In genomic region chr8:94118776-94119430, GRCm38 (mm10) we compare ENCODE assay signal across 10 mouse cellular contexts. TPM values are rescaled to one million over a fixed set of nuclear protein-coding genes. Genes with fewer than 3 reads are reported as not detected.
A peak's percentile ranks its signal among the peaks of the same experiment; 100 is the strongest.
DNase-seq lines count a peak whose midpoint lies in the region; ATAC-seq and TF ChIP-seq lines count a peak whose summit lies in the region.
"Had no signal": no experiment of that assay in that cellular context is flagged by ENCODE, and none has a peak within 500 bp of the region (broad histone marks: within the 10 kb centered on the region; RNA-seq: fewer than 3 reads in every experiment).

No protein-coding gene starts in this region.

- peak overlapping the region; percentile 30; the same call in 1 of the 2 replicates for H3K27ac ChIP-seq in ES-Bruce4 (ENCODE audit: insufficient read depth, low read length)
- peak overlapping the region; percentile 82 for H3K27ac ChIP-seq in hindbrain, embryonic 12.5 days
- peak overlapping the region; percentile 76 for H3K27ac ChIP-seq in left cerebral cortex, adult 2 months
- peak overlapping the region; percentile 83 for H3K27ac ChIP-seq in midbrain, embryonic 14.5 days (replicated peaks; ENCODE audit: low read depth, low read length)
- H3K27ac ChIP-seq in heart, adult 2 months, result no peak overlapping the region

- H3K9me3 ChIP-seq in ES-Bruce4 (replicated peaks; ENCODE audit: control insufficient read depth, insufficient read depth, low read length, poor library complexity, severe bottlenecking), result no peaks in the 10 kb centered on the region
- no peaks in the 10 kb centered on the region for H3K9me3 ChIP-seq in hindbrain, embryonic 12.5 days (replicated peaks)
- no peaks in the 10 kb centered on the region for H3K9me3 ChIP-seq in midbrain, embryonic 14.5 days (ENCODE audit: control insufficient read depth, low read length)

- H3K4me3 ChIP-seq in ES-Bruce4 (ENCODE audit: low read depth, low read length), result no peak overlapping the region
- H3K4me3 ChIP-seq in hindbrain, embryonic 12.5 days, result no peak overlapping the region
- no peak overlapping the region for H3K4me3 ChIP-seq in left cerebral cortex, adult 2 months
- H3K4me3 ChIP-seq in midbrain, embryonic 14.5 days (replicated peaks; ENCODE audit: low read depth, low read length), result no peak overlapping the region
- no peak overlapping the region for H3K4me3 ChIP-seq in heart, adult 2 months

- intact Hi-C loops in left cerebral cortex, adult 2 months (cut with DNase I), result loop anchor here (2.0 kb wide), 1 partner anchor 34 kb away; the partner anchor contains the start of gene Mt3
- intact Hi-C loops in heart, adult 2 months (cut with DNase I), result no loop called here

- TF ChIP-seq CTCF in ES-Bruce4 (IDR thresholded peaks at IDR 0.05; ENCODE audit: low read depth, low read length), result no peak
- TF ChIP-seq CTCF in left cerebral cortex, adult 2 months (IDR thresholded peaks at IDR 0.05), result no peak
- no peak for TF ChIP-seq CTCF in heart, adult 2 months (IDR thresholded peaks at IDR 0.05)

- H3K36me3 ChIP-seq in ES-Bruce4 (ENCODE audit: control insufficient read depth, insufficient read depth, low read length, poor library complexity, severe bottlenecking), result no peaks in the 10 kb centered on the region
- no peaks in the 10 kb centered on the region for H3K36me3 ChIP-seq in hindbrain, embryonic 12.5 days
- H3K36me3 ChIP-seq in midbrain, embryonic 14.5 days (ENCODE audit: control insufficient read depth, insufficient read depth, low read length), result no peaks in the 10 kb centered on the region
- no peaks in the 10 kb centered on the region for H3K36me3 ChIP-seq in heart, adult 2 months (ENCODE audit: control insufficient read depth, insufficient read depth, low read length)

- H3K9ac ChIP-seq in ES-Bruce4 (ENCODE audit: low read depth, poor library complexity, severe bottlenecking), result no peak overlapping the region
- H3K9ac ChIP-seq in hindbrain, embryonic 12.5 days, result no peak overlapping the region
- H3K9ac ChIP-seq in midbrain, embryonic 14.5 days (replicated peaks; ENCODE audit: low read length), result peak overlapping the region; percentile 3; the same call in 1 of the 2 replicates
- H3K9ac ChIP-seq in heart, adult 2 months (ENCODE audit: low read depth, low read length), result no peak overlapping the region

- no peaks in the 10 kb centered on the region for H3K27me3 ChIP-seq in ES-Bruce4 (ENCODE audit: control insufficient read depth, insufficient read depth, low read length, poor library complexity, severe bottlenecking)
- H3K27me3 ChIP-seq in hindbrain, embryonic 12.5 days, result no peaks in the 10 kb centered on the region
- H3K27me3 ChIP-seq in midbrain, embryonic 14.5 days (ENCODE audit: control insufficient read depth, insufficient read depth, low read length), result no peaks in the 10 kb centered on the region
- H3K27me3 ChIP-seq in heart, adult 2 months (ENCODE audit: control insufficient read depth, insufficient read depth, low read length), result no peaks in the 10 kb centered on the region

- WGBS in hindbrain, embryonic 12.5 days, result 4% methylated on average over 6 of the region's 6 CpGs
- under 1% methylated on average over 6 of the region's 6 CpGs for WGBS in midbrain, embryonic 14.5 days
- 24% methylated on average over 6 of the region's 6 CpGs for WGBS in heart, adult 2 months

- 0 out of 2 replicates have a peak, but pooled peaks have one; percentile 2 for TF ChIP-seq EP300 in ES-Bruce4 (IDR thresholded peaks at IDR 0.05; ENCODE audit: insufficient read depth, low read depth, low read length)
- TF ChIP-seq EP300 in heart, adult 2 months (IDR thresholded peaks at IDR 0.05; ENCODE audit: insufficient read depth, low read depth, low read length), result no peak

- no peak for TF ChIP-seq POLR2A in ES-Bruce4 (IDR thresholded peaks at IDR 0.05; ENCODE audit: insufficient read depth, low read length)
- no peak for TF ChIP-seq POLR2A in heart, adult 2 months (IDR thresholded peaks at IDR 0.05; ENCODE audit: insufficient read depth, low read depth, low read length)

- peak overlapping the region; percentile 15; the same call in 1 of the 2 replicates for H3K4me2 ChIP-seq in hindbrain, embryonic 12.5 days (replicated peaks)
- H3K4me2 ChIP-seq in midbrain, embryonic 14.5 days (ENCODE audit: low read length), result peak overlapping the region; percentile 24

- peak; percentile 82 for DNase-seq in embryo, embryonic 11 days
- peak; percentile 47 to 58 for DNase-seq in left cerebral cortex, adult 2 months (ENCODE audit: extremely low spot score in 1 of 2, low spot score in 2 of 2)
- DNase-seq in midbrain, embryonic 14.5 days, result peak; percentile 86
- DNase-seq in thymus, postnatal 0 days (ENCODE audit: low spot score), result no peak
- DNase-seq in gastrocnemius, adult 8-10 months (ENCODE audit: low spot score in 2 of 2), result no peak
- DNase-seq in heart, adult 2 months, result no peak

- peak; percentile 89 for ATAC-seq in hindbrain, embryonic 12.5 days (ENCODE audit: low FRiP score)
- peak; percentile 86 for ATAC-seq in midbrain, embryonic 14.5 days (ENCODE audit: low FRiP score, low TSS enrichment)

- no peaks in the 10 kb centered on the region for H3K4me1 ChIP-seq in ES-Bruce4 (ENCODE audit: control insufficient read depth, insufficient read depth, low read length)
- peaks cover 34% of the 10 kb centered on the region for H3K4me1 ChIP-seq in hindbrain, embryonic 12.5 days
- H3K4me1 ChIP-seq in midbrain, embryonic 14.5 days (ENCODE audit: control insufficient read depth, insufficient read depth, low read length), result peaks cover 19% of the 10 kb centered on the region
- H3K4me1 ChIP-seq in heart, adult 2 months (ENCODE audit: control insufficient read depth, insufficient read depth, low read length), result no peaks in the 10 kb centered on the region

- H3K79me2 ChIP-seq in heart, adult 2 months (replicated peaks; ENCODE audit: control insufficient read depth, insufficient read depth, low read length), result no peaks in the 10 kb centered on the region

RNA-seq across cellular contexts. Expression of gene Mt4, which starts 18.1 kb away (rescaled TPM):
- 3.0 TPM in 1 of 2 replicates, not detected in the other for polyA plus RNA-seq in ES-Bruce4 (2011; ENCODE audit: insufficient read depth, insufficient read length, low read depth, missing spikeins)
- polyA plus RNA-seq in hindbrain, embryonic 12.5 days (2016; fragmentation: Nextera tagmentation; extraction: Ambion mirVana), result not detected in 2 replicates
- not detected for total RNA-seq in left cerebral cortex, adult 2 months (2021)
- polyA plus RNA-seq in midbrain, embryonic 14.5 days (2014; fragmentation: Nextera tagmentation; extraction: Ambion mirVana), result not detected in 2 replicates
- 4.9 and 5.6 TPM in 2 replicates for polyA plus RNA-seq in thymus, postnatal 0 days (2015; fragmentation: Nextera tagmentation; extraction: Ambion mirVana)
- total RNA-seq in gastrocnemius, adult 8-10 months (2022), result not detected
- total RNA-seq in heart, adult 2 months (2021), result not detected
- polyA plus RNA-seq in heart, adult 2 months (2012; rRNA removed), result not detected in 2 replicates
- polyA plus RNA-seq: heart, embryonic 16.5 days; small intestine, adult 2 months had no signal

RNA-seq across cellular contexts. Expression of gene Bbs2, which starts 20.2 kb away (rescaled TPM):
- polyA plus RNA-seq in ES-Bruce4 (2011; ENCODE audit: insufficient read depth, insufficient read length, low read depth, missing spikeins), result 12.8 and 19.3 TPM in 2 replicates
- polyA plus RNA-seq in hindbrain, embryonic 12.5 days (2016; fragmentation: Nextera tagmentation; extraction: Ambion mirVana), result 22.9 and 23.4 TPM in 2 replicates
- 10 to 100 TPM; 30.7 to 35.9 TPM for total RNA-seq in left cerebral cortex, adult 2 months (2021)
- 22.3 and 24.3 TPM in 2 replicates for polyA plus RNA-seq in midbrain, embryonic 14.5 days (2014; fragmentation: Nextera tagmentation; extraction: Ambion mirVana)
- polyA plus RNA-seq in thymus, postnatal 0 days (2015; fragmentation: Nextera tagmentation; extraction: Ambion mirVana), result 7.2 and 9.3 TPM in 2 replicates
- 1 to 10 TPM; 2.5 to 3.9 (median 3.6) TPM for total RNA-seq in gastrocnemius, adult 8-10 months (2022)
- total RNA-seq in heart, adult 2 months (2021), result 1 to 10 TPM; 6.1 to 8.5 TPM
- 14.1 and 22.9 TPM in 2 replicates for polyA plus RNA-seq in heart, adult 2 months (2012; rRNA removed)

RNA-seq across cellular contexts. Expression of gene Mt3, which starts 33.5 kb away (rescaled TPM):
- polyA plus RNA-seq in ES-Bruce4 (2011; ENCODE audit: insufficient read depth, insufficient read length, low read depth, missing spikeins), result 3.9 and 5.4 TPM in 2 replicates
- polyA plus RNA-seq in hindbrain, embryonic 12.5 days (2016; fragmentation: Nextera tagmentation; extraction: Ambion mirVana), result 18.5 and 33.1 TPM in 2 replicates
- total RNA-seq in left cerebral cortex, adult 2 months (2021), result 100 to 1,000 TPM; 848 to 875 TPM
- polyA plus RNA-seq in midbrain, embryonic 14.5 days (2014; fragmentation: Nextera tagmentation; extraction: Ambion mirVana), result 137 and 212 TPM in 2 replicates
- polyA plus RNA-seq in thymus, postnatal 0 days (2015; fragmentation: Nextera tagmentation; extraction: Ambion mirVana), result 3.6 and 4.6 TPM in 2 replicates
- 1 to 10 TPM in 3 of 4 experiments, not detected in 1; 2.0 to 2.4 (median 2.2) TPM for total RNA-seq in gastrocnemius, adult 8-10 months (2022)
- 1 to 10 TPM; 2.9 to 3.8 TPM for total RNA-seq in heart, adult 2 months (2021)
- polyA plus RNA-seq in heart, adult 2 months (2012; rRNA removed), result 3.5 and 6.1 TPM in 2 replicates

RNA-seq across cellular contexts. Expression of gene Mt2, which starts 53.6 kb away (rescaled TPM):
- 1,296 and 1,384 TPM in 2 replicates for polyA plus RNA-seq in ES-Bruce4 (2011; ENCODE audit: insufficient read depth, insufficient read length, low read depth, missing spikeins)
- 13.2 TPM in 2 replicates for polyA plus RNA-seq in hindbrain, embryonic 12.5 days (2016; fragmentation: Nextera tagmentation; extraction: Ambion mirVana)
- 100 to 1,000 TPM; 384 to 423 TPM for total RNA-seq in left cerebral cortex, adult 2 months (2021)
- polyA plus RNA-seq in midbrain, embryonic 14.5 days (2014; fragmentation: Nextera tagmentation; extraction: Ambion mirVana), result 7.9 and 9.3 TPM in 2 replicates
- 44.8 and 45.7 TPM in 2 replicates for polyA plus RNA-seq in thymus, postnatal 0 days (2015; fragmentation: Nextera tagmentation; extraction: Ambion mirVana)
- total RNA-seq in gastrocnemius, adult 8-10 months (2022), result 10 to 100 TPM; 12.9 to 75.1 (median 15.1) TPM
- total RNA-seq in heart, adult 2 months (2021), result 10 to 100 TPM; 51.8 to 74.4 TPM
- 15.6 and 32.2 TPM in 2 replicates for polyA plus RNA-seq in heart, adult 2 months (2012; rRNA removed)

RNA-seq across cellular contexts. Expression of gene Mt1, which starts 60.0 kb away (rescaled TPM):
- 867 and 876 TPM in 2 replicates for polyA plus RNA-seq in ES-Bruce4 (2011; ENCODE audit: insufficient read depth, insufficient read length, low read depth, missing spikeins)
- 34.0 and 47.3 TPM in 2 replicates for polyA plus RNA-seq in hindbrain, embryonic 12.5 days (2016; fragmentation: Nextera tagmentation; extraction: Ambion mirVana)
- total RNA-seq in left cerebral cortex, adult 2 months (2021), result 100 to 1,000 TPM; 490 to 507 TPM
- 34.9 and 38.4 TPM in 2 replicates for polyA plus RNA-seq in midbrain, embryonic 14.5 days (2014; fragmentation: Nextera tagmentation; extraction: Ambion mirVana)
- polyA plus RNA-seq in thymus, postnatal 0 days (2015; fragmentation: Nextera tagmentation; extraction: Ambion mirVana), result 112 and 124 TPM in 2 replicates
- 10 to 100 TPM; 11.7 to 74.5 (median 17.7) TPM for total RNA-seq in gastrocnemius, adult 8-10 months (2022)
- 100 to 1,000 TPM; 279 to 438 TPM for total RNA-seq in heart, adult 2 months (2021)
- polyA plus RNA-seq in heart, adult 2 months (2012; rRNA removed), result 420 and 727 TPM in 2 replicates

Comparison
In these comparisons a context has a peak if more than half of its experiments do, and no peak if none do; other contexts are left out.
1. DNase-seq: peak in embryo, embryonic 11 days (single experiment), left cerebral cortex, adult 2 months (2 of 2) and midbrain, embryonic 14.5 days (single experiment); none in thymus, postnatal 0 days (single experiment), gastrocnemius, adult 8-10 months (0 of 2) and heart, adult 2 months (0 of 2).